Mouse (Mus musculus) cerebellum, adult (tissue): ENCODE measurements around the gene Clock.

Experiments
- ATAC-seq: cut with Nextera tagmentation; 2 replicates; pipeline ENCODE4 v1.9.2; 2017; ENCODE audit warnings: mild to moderate bottlenecking, moderate library complexity, mixed read lengths; ENCODE audit not compliant: insufficient number of reproducible peaks, low FRiP score, low TSS enrichment

Gene Clock

GRCm38 (mm10) chr5:76183043-76183749 lies 121.4 kb downstream of the Clock start:
- no peak; the same call in 1 of the 2 replicates for ATAC-seq

DNA sequence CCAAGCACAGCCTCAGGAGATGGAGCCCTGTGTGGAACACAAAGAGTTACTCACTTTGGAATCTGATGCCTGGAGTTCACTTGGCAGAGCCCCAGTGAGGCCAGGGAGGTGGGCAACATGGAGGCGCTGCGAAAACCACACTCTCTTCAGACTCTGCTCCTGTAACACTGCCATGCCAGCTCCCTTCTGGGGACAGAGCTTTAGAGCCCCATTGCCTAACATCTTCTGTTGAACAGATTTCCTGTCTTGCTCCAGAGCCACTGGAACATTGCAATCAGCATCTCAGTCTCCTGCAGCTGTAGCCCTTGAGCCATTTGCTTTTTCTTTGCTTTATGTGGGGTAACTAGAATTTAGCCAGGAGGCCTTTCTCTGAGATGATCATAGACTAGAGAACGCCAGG lies 122.3 kb downstream of the Clock start:
- no peak for ATAC-seq

DNA sequence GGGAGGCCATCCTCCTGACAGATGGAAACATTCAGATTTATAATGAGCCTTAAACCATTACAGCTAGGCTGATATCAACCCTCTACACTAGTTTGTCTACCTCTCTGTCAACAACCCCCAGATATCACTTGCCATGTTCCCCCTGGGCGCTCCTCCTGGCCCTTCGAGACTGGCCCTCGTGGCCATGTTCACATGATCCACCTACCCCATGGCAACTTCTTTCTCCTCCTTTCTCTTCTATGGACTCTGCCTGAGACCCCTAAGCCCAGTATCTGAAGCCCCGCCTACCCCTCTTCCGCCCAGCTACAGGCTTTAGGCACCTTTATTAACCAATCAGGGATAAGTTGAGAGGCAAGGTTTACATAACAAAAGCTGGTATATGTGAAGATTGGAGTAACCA lies 124.8 kb downstream of the Clock start:
- ATAC-seq = no peak

- no peak for ATAC-seq
Observed at GRCm38 (mm10) chr5:76179171-76179570, 125.4 kb downstream of the Clock start.

DNA sequence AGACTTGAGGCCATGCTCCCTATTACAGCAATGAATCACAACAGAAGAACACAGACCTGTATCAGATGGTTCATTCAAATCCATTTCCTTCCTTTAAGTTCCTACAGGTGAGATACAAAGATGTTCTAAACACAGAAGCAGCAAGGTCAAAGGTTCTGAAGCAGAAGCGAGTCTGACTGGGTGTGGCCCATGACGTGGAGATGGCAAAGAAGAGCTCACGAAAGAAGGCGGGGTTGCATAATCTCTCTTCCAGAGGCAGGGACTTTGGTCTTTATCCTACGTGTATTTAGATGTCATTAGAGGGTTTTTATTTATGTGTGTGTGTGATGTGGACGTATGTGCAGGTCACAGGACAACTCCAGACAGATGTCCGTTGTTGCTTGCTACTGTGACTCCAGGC lies 126.9 kb downstream of the Clock start:
- ATAC-seq = no peak

DNA sequence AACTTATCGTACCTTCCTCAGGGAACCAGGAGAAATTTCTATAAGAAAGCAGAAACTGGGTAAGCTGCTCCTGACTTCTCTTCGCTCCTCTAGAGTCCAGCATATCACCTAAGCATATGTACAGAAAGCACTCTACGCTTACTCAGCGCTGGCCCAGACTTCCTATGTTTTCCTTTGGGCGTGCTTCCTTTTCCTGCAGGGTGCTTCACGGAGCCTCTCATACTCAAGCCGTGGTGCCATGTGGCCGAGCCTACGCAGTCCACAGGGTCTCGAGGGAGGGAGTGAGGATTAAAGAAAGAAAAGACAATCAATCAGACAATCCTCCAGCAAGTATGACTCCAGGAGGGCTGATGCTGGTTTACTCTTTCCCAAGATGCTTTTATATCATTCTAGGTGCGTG lies 127.8 kb downstream of the Clock start:
- no peak for ATAC-seq

- ATAC-seq = no peak
Observed at GRCm38 (mm10) chr5:76176411-76176810, 128.2 kb downstream of the Clock start.

- no peak for ATAC-seq
Observed at GRCm38 (mm10) chr5:76175051-76175450, 129.5 kb downstream of the Clock start.

DNA sequence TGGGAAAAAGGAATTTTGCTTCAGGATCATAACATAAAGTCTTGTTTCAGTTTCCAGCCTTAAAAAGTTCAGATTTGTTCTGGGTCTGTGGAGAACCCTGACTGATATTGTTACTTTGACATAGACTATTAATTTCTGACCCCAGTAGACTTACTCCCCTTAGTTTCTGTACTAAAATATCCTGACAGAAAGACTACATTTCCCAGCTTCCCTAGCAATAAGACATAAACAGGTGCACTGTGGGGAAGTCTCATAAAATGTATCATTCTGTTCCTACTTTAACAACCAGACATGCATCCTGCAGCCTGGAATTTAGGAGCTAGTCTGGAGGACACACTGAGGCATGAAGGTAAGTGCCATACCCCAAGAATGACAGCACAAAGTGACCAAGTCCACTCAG lies 133.6 kb downstream of the Clock start:
- no peak for ATAC-seq

DNA sequence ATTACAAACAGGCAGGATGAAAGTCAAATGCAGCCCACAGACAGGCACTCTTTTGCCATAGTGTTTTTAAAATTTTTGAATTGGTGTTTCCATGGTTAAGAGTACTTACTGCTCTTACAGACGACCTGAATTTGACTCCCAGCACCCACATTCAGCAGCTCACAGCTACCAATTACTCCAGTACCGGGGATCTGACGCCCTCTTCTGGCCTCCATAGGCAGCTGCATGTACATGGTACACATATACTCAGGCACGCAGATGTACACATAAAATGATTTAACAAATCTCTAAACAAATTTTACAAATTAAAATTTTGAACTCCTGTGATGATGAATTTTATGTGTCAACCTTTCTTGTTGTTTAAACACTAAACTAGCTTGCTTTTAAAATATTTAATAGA lies 134.1 kb downstream of the Clock start:
- no peak for ATAC-seq

GRCm38 (mm10) chr5:76164827-76165226 lies 139.8 kb downstream of the Clock start:
- ATAC-seq = no peak

DNA sequence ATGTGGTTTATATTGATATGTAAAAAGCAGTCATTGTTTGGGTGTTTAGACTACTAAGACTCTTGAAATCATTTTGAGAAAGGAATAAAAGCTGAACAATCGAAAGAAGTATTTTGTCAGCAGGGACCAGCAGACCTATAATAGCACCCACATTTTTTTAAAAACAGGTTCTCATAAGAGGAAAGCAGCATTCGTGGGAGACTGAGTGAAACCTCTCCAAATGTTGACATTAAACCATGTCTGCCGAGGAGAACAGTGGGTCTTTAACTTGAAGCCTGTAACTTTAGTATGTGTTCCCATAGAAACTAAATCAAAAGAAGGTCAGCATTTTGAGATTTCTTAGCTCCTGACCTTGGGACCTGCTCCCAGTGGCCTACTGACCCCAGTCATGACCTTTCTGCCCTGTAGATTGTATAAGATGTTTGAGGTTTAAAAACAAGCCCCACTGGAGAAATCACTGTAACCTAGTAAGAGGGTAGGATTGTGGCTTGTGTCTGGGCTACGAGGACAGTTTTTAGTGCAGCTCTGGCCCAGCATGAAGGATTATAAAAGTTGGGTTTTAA lies 140.7 kb downstream of the Clock start:
- no peak for ATAC-seq

GRCm38 (mm10) chr5:76162926-76163325 lies 141.7 kb downstream of the Clock start:
- no peak for ATAC-seq

DNA sequence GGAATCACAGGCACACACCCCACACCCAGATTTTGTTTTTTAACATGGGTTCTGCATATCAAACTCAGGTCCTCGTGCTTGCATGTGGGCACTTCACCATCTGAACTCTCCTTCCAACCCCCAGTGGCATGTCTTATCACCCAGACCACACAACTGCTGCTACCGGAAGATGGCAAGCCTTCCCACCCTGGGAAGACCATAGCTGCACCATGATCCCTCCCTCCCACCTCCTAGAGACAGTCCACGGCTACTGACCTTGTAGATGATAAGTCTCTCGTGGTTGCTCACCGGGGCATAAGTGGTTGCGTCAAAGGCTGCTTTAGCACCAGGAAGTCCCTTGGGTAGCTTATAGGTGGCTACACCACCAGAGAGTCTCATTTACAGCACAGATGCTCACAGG lies 143.1 kb downstream of the Clock start:
- no peak for ATAC-seq

GRCm38 (mm10) chr5:76160086-76160485 lies 144.5 kb downstream of the Clock start:
- no peak for ATAC-seq
